Mouse (Mus musculus) gastrocnemius, adult 2 months (tissue): ENCODE results near the gene Fam120a. TPM values are rescaled to one million over a fixed set of nuclear protein-coding genes. Genes with fewer than 3 reads are reported as not detected.

Experiments
- DNase-seq: peaks from one replicate; pipeline ENCODE4 v3.0.0; 2022
- H3K27ac ChIP-seq: fragments of 200-600 bp; 2 replicates; pipeline ENCODE4 v1.8.1; 2022; ENCODE audit warnings: mild to moderate bottlenecking
- H3K4me3 ChIP-seq: fragments of 200-600 bp; 2 replicates; pipeline ENCODE4 v1.8.1; 2022; ENCODE audit warnings: mild to moderate bottlenecking, moderate library complexity
- CTCF ChIP-seq: fragments of 200-600 bp; IDR thresholded peaks from 2 replicates; pipeline ENCODE4 v1.8.1; 2022; ENCODE audit warnings: antibody characterized with exemption, mild to moderate bottlenecking, moderate library complexity
- intact Hi-C: fragments of 180-260 bp; cut with DNase I; formaldehyde crosslinking; loops from one replicate; pipeline ENCODE4 v1.15.1; 2025
- total RNA-seq, 2 experiments: library from RNA; stranded (reverse); gene quantifications; 2 replicates each; pipeline ENCODE4 v1.2.3; 2021

Gene Fam120a
- total RNA-seq, 2 experiments from 2014 or later, result 111 to 119 TPM

- intact Hi-C loops, result no loop called here
- no peak for TF ChIP-seq CTCF
- H3K27ac ChIP-seq, result no peak overlapping the region
- no peak overlapping the region for H3K4me3 ChIP-seq
- no peak for DNase-seq
Observed at GRCm38 (mm10) chr13:48830528-48831250, 137.1 kb downstream of the Fam120a start.

- DNase-seq, result no peak
- no peak overlapping the region for H3K4me3 ChIP-seq
- intact Hi-C loops, result no loop called here
- TF ChIP-seq CTCF, result no peak
- H3K27ac ChIP-seq, result no peak overlapping the region
Observed at GRCm38 (mm10) chr13:48829780-48830179, 138.0 kb downstream of the Fam120a start.

Other genes starting within 250 kb of the Fam120a start
- 10 to 100 TPM; 33.8 to 34.7 TPM for gene Phf2, start 96.9 kb downstream of the Fam120a start, total RNA-seq
- 10 to 100 TPM; 58.9 to 99.2 TPM for gene Wnk2, start 180.0 kb upstream of the Fam120a start, total RNA-seq
- 10 to 100 TPM; 17.2 to 18.7 TPM for gene Ninj1, start 219.5 kb upstream of the Fam120a start, total RNA-seq
- 100 to 1,000 TPM; 113 to 123 TPM for gene Card19, start 248.0 kb upstream of the Fam120a start, total RNA-seq